Mouse (Mus musculus) C2C12 (cell line): ENCODE results near the gene Olfr209. TPM values are rescaled to one million over a fixed set of nuclear protein-coding genes. Genes with fewer than 3 reads are reported as not detected.
"Not testable (repeated sequence)": the region's sequence is repeated elsewhere in the genome, so short reads cannot be mapped to it uniquely, and the experiment has no call there.

Source experiments
- H3K27me3 ChIP-seq: one replicate; pipeline ENCODE4 v1.6.1; 2011; ENCODE audit not compliant: control insufficient read depth, insufficient read depth, insufficient read length
- H3K36me3 ChIP-seq: one replicate; pipeline ENCODE4 v1.6.1; 2011; ENCODE audit not compliant: control insufficient read depth, insufficient read depth
- H3K4me3 ChIP-seq: one replicate; pipeline ENCODE4 v1.5.1; 2011; ENCODE audit warnings: mild to moderate bottlenecking, control low read depth; ENCODE audit not compliant: poor library complexity, insufficient read depth, severe bottlenecking
- H3K79me2 ChIP-seq: one replicate; pipeline ENCODE4 v1.6.1; 2011; ENCODE audit not compliant: control insufficient read depth, insufficient read depth
- H3K79me3 ChIP-seq: one replicate; pipeline ENCODE4 v1.6.1; 2011; ENCODE audit warnings: low read depth, control low read depth
- H3ac ChIP-seq: one replicate; pipeline ENCODE3; 2011; ENCODE audit warnings: low read depth; ENCODE audit not compliant: control insufficient read depth, insufficient read length
- CEBPB ChIP-seq: IDR thresholded peaks from one replicate; pipeline ENCODE4 v1.6.1; 2011; ENCODE audit warnings: low read depth, mild to moderate bottlenecking, control low read depth, moderate library complexity
- CTCF ChIP-seq: IDR thresholded peaks from one replicate; pipeline ENCODE4 v1.5.1; 2011; ENCODE audit not compliant: control insufficient read depth, insufficient read depth, insufficient read length
- FOSL1 ChIP-seq: IDR thresholded peaks from one replicate; pipeline ENCODE4 v1.8.0; 2011; ENCODE audit warnings: mild to moderate bottlenecking, low read length; ENCODE audit not compliant: poor library complexity, insufficient read depth, severe bottlenecking
- MAX ChIP-seq: IDR thresholded peaks from one replicate; pipeline ENCODE4 v1.6.1; 2011; ENCODE audit warnings: mild to moderate bottlenecking, control low read depth
- MYOD1 ChIP-seq: IDR thresholded peaks from one replicate; pipeline ENCODE4 v1.6.1; 2011; ENCODE audit warnings: low read depth; ENCODE audit not compliant: control insufficient read depth, insufficient read length
- MYOG ChIP-seq: IDR thresholded peaks from one replicate; pipeline ENCODE4 v1.6.1; 2011; ENCODE audit not compliant: control insufficient read depth, insufficient read length; ENCODE audit errors: extremely low read depth
- USF1 ChIP-seq: IDR thresholded peaks from one replicate; pipeline ENCODE4 v1.6.1; 2011; ENCODE audit warnings: low read depth, mild to moderate bottlenecking, control low read depth, moderate library complexity
- polyA plus RNA-seq: library from polyadenylated mRNA; unstranded; fragments of >200 nt; fragmentation: generic; extraction: Trizol; gene quantifications from one replicate; pipeline ENCODE4 v1.2.1, GENCODE M21; 2012; ENCODE audit warnings: missing spikeins

Gene Olfr209
- polyA plus RNA-seq, 1 experiment = not detected

DNA sequence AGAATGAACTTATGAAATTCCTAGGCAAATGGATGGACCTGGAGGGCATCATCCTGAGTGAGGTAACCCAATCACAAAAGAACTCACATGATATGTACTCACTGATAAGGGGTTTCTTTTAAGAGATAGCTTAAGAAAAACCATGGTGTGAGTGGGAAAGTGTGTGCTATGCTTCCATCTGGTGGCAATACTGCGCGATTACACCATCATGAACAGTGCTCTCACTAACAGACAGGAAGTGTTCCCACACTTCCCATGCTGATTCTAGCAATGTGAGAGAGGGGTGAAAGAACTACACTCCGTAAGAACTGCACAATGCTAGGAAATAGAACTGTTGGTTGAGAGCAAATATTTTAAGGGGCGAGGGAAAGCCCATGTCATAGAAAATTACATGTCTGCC lies 39.9 kb upstream of the Olfr209 start:
- Histone ChIP-seq H3K79me2 (no peaks in the 10 kb centered on the region), H3K79me3 (no peaks in the 10 kb centered on the region), H3K36me3 (no peaks in the 10 kb centered on the region), H3K27me3 (no peaks in the 10 kb centered on the region), H3ac (no peak overlapping the region), H3K4me3 (no peak overlapping the region)
- TF ChIP-seq CTCF (peak; percentile 52), CEBPB (no peak), USF1 (no peak)

DNA sequence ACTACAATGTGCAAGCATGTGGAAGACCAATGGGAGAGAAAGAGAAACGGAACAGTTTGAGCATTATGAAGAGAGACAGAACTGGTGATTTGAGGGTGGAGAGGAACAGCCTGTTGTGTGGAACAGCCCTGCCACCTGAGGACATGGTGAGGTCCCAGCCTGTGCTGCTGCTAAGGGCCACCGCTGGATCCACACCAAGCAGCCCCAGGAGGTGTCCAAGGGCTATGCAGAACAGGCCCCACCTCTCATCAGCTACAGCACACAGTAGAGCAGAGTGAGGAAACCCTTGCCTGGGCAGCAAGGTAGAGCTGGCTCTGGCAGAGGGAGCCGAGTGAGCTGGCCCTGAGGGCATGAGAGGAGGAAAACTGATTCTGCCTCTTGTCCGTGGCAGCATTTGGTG lies 38.2 kb upstream of the Olfr209 start:
- H3K4me3 ChIP-seq = no peak overlapping the region
- no peaks in the 10 kb centered on the region for H3K79me2 ChIP-seq
- no peak overlapping the region for H3ac ChIP-seq
- no peaks in the 10 kb centered on the region for H3K79me3 ChIP-seq
- H3K27me3 ChIP-seq = no peaks in the 10 kb centered on the region
- no peak for TF ChIP-seq USF1
- TF ChIP-seq MAX = no peak
- no peak for TF ChIP-seq FOSL1
- TF ChIP-seq MYOD1 = no peak
- TF ChIP-seq CTCF = no peak
- TF ChIP-seq MYOG = no peak
- no peak for TF ChIP-seq CEBPB
- H3K36me3 ChIP-seq = no peaks in the 10 kb centered on the region

DNA sequence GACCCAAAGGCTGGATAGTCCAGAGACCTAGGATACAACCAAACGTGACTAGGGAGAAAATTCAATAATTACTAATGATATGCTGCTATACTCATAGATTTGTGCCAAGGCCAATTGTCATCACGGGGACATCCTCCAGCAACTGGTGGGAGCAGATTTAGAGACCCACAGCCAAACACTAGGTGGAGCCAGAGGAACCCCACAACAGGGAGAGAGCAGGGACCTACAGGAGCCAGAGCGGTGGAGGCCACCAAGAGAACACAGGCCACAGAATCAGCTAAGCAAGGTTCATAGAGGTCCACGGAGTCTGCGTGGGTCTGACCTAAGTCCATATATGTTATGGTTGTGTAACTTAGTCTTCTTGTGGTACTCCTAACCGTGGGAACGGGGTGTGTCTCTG lies 37.3 kb upstream of the Olfr209 start:
- Histone ChIP-seq H3K4me3 (no peak overlapping the region), H3K36me3 (no peaks in the 10 kb centered on the region), H3K27me3 (no peaks in the 10 kb centered on the region), H3K79me2 (no peaks in the 10 kb centered on the region), H3ac (no peak overlapping the region), H3K79me3 (no peaks in the 10 kb centered on the region)
- TF ChIP-seq CEBPB = no peak
- no peak for TF ChIP-seq USF1
- TF ChIP-seq MAX = no peak
- no peak for TF ChIP-seq FOSL1
- TF ChIP-seq MYOG = no peak
- no peak for TF ChIP-seq CTCF
- no peak for TF ChIP-seq MYOD1

GRCm38 (mm10) chr16:59393300-59393699 lies 29.5 kb upstream of the Olfr209 start:
- H3K79me3 ChIP-seq = no peaks in the 10 kb centered on the region
- H3K36me3 ChIP-seq = no peaks in the 10 kb centered on the region
- H3K27me3 ChIP-seq = no peaks in the 10 kb centered on the region
- no peak overlapping the region for H3K4me3 ChIP-seq
- no peak for TF ChIP-seq FOSL1
- TF ChIP-seq CEBPB = no peak
- TF ChIP-seq MYOD1 = no peak
- no peak for TF ChIP-seq MYOG
- no peaks in the 10 kb centered on the region for H3K79me2 ChIP-seq
- H3ac ChIP-seq = no peak overlapping the region

GRCm38 (mm10) chr16:59349146-59349545 lies 14.6 kb downstream of the Olfr209 start, which contains the start of gene Olfr206:
TSS of gene Olfr206 (minus strand) at chr16:59349246.
- Histone ChIP-seq H3K36me3 (no peaks in the 10 kb centered on the region), H3K4me3 (no peak within 1 kb of the TSS), H3ac (no peak within 1 kb of the TSS), H3K27me3 (no peaks in the 10 kb centered on the region), H3K79me2 (no peaks in the 10 kb centered on the region), H3K79me3 (no peaks in the 10 kb centered on the region)
- TF ChIP-seq MYOD1 = no peak
- TF ChIP-seq CTCF = no peak
- TF ChIP-seq USF1 = no peak
- TF ChIP-seq CEBPB = no peak
- TF ChIP-seq MYOG = no peak
- no peak for TF ChIP-seq MAX
- no peak for TF ChIP-seq FOSL1

GRCm38 (mm10) chr16:59331038-59331437 lies 32.8 kb downstream of the Olfr209 start, which contains the start of gene Olfr205:
TSS of gene Olfr205 (minus strand) at chr16:59331138.
- Histone ChIP-seq H3K79me3 (no peaks in the 10 kb centered on the region), H3K79me2 (no peaks in the 10 kb centered on the region), H3K36me3 (no peaks in the 10 kb centered on the region), H3K4me3 (no peak within 1 kb of the TSS), H3K27me3 (no peaks in the 10 kb centered on the region), H3ac (no peak within 1 kb of the TSS)
- TF ChIP-seq MAX = no peak

GRCm38 (mm10) chr16:59323262-59323661 lies 40.5 kb downstream of the Olfr209 start:
- not testable (repeated sequence) for H3K36me3 ChIP-seq, H3K27me3 ChIP-seq, H3K79me3 ChIP-seq, H3K4me3 ChIP-seq, H3ac ChIP-seq, H3K79me2 ChIP-seq
